Mouse (Mus musculus): ENCODE measurements around the gene Dap. TPM values are rescaled to one million over a fixed set of nuclear protein-coding genes. Genes with fewer than 3 reads are reported as not detected.

Dap gene
- polyA plus RNA-seq, 1 experiment from 2014 or later: 44.5 TPM

DNA sequence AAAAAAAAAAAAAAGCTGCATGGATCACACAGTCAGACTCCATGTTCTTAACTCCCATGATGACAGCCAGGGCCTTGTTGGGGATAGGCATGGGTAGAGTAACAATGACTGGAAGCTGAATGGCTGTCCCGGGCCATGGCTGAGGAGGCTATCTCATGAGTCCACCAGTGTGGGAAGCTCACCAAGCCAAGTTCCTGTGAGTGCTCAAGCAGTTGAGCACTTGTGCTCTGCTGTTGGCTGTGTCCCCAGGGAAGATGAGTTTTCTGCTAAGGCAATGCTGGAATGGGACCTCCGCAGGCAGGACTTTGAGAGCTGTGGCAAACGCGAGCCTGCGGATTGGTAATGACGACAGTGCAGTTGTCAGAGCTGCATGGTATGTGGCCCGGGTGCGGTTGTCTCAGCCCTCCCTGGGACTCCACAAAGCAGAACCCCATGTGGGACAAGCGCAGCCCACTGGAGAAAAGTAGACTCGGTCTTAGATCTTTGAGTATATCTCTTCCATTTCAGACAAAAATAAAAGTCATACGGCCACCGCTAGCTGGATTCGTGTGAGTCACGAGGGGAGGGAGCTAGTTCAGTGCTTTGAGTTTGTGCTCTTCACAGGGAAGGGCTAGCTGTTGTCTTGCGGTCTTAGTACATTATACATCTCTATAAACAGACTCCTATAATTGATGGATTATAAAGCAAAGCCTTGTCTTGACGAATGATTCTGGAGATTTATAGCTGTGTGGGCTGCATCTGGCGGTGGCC is 20.8 kb downstream of the Dap start:
- Histone ChIP-seq H3K27me3 (ENCODE audit: control insufficient read depth, insufficient read depth, low read length) (no peaks in the 10 kb centered on the region), H3K9ac (ENCODE audit: low read length) (no peak overlapping the region), H3K4me2 (ENCODE audit: low read depth) (no peak overlapping the region), H3K4me3 (ENCODE audit: low read depth, low read length) (no peak overlapping the region), H3K9me3 (ENCODE audit: control insufficient read depth, low read length) (no peaks in the 10 kb centered on the region), H3K36me3 (ENCODE audit: control insufficient read depth, insufficient read depth, low read length) (no peaks in the 10 kb centered on the region), H3K27ac (ENCODE audit: low read depth, low read length) (no peak overlapping the region), H3K4me1 (ENCODE audit: control insufficient read depth, insufficient read depth, low read length) (no peaks in the 10 kb centered on the region)
- no peak for DNase-seq (ENCODE audit: low spot score)
- 89% methylated on average over 17 of the region's 17 CpGs for WGBS
- no peak for ATAC-seq (ENCODE audit: insufficient read depth, low FRiP score, low TSS enrichment)

GRCm38 (mm10) chr15:31245934-31246333 is 21.8 kb downstream of the Dap start:
- no peak for ATAC-seq (ENCODE audit: insufficient read depth, low FRiP score, low TSS enrichment)
- Histone ChIP-seq H3K27me3 (ENCODE audit: control insufficient read depth, insufficient read depth, low read length) (no peaks in the 10 kb centered on the region), H3K9ac (ENCODE audit: low read length) (no peak overlapping the region), H3K27ac (ENCODE audit: low read depth, low read length) (no peak overlapping the region), H3K4me2 (ENCODE audit: low read depth) (no peak overlapping the region), H3K9me3 (ENCODE audit: control insufficient read depth, low read length) (no peaks in the 10 kb centered on the region), H3K4me3 (ENCODE audit: low read depth, low read length) (no peak overlapping the region), H3K4me1 (ENCODE audit: control insufficient read depth, insufficient read depth, low read length) (no peaks in the 10 kb centered on the region), H3K36me3 (ENCODE audit: control insufficient read depth, insufficient read depth, low read length) (no peaks in the 10 kb centered on the region)
- DNase-seq (ENCODE audit: low spot score): no peak
- WGBS: 75% methylated on average over 9 of the region's 9 CpGs

DNA sequence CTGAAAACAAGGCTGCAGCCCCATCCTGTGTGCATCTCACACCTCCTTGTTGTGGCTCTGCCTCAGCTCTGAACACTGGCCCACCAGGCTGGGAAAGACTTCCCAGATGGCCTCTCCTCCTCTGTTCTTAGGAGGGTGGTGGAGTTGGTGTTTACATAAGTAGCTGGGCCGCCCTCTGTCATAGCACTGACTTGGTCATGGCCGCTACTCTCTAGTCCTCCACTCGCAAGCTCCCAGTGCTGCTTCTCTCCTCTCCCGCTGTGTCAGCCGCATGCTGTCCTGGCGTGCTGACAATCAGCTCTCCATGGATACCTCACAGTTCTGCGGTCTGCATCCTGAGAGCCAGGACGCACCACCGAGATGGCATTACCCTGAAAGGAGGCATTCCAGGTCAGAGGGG is 22.9 kb downstream of the Dap start:
- no peak overlapping the region for H3K4me3 ChIP-seq (ENCODE audit: low read depth, low read length)
- ATAC-seq (ENCODE audit: insufficient read depth, low FRiP score, low TSS enrichment): no peak
- H3K4me2 ChIP-seq (ENCODE audit: low read depth): no peak overlapping the region
- no peaks in the 10 kb centered on the region for H3K9me3 ChIP-seq (ENCODE audit: control insufficient read depth, low read length)
- no peak overlapping the region for H3K27ac ChIP-seq (ENCODE audit: low read depth, low read length)
- H3K36me3 ChIP-seq (ENCODE audit: control insufficient read depth, insufficient read depth, low read length): no peaks in the 10 kb centered on the region
- no peak for DNase-seq (ENCODE audit: low spot score)
- H3K27me3 ChIP-seq (ENCODE audit: control insufficient read depth, insufficient read depth, low read length): no peaks in the 10 kb centered on the region
- WGBS: 61% methylated on average over 9 of the region's 9 CpGs
- H3K9ac ChIP-seq (ENCODE audit: low read length): no peak overlapping the region
- no peaks in the 10 kb centered on the region for H3K4me1 ChIP-seq (ENCODE audit: control insufficient read depth, insufficient read depth, low read length)

- Histone ChIP-seq H3K4me3 (ENCODE audit: low read depth, low read length) (no peak overlapping the region), H3K27ac (ENCODE audit: low read depth, low read length) (no peak overlapping the region), H3K9ac (ENCODE audit: low read length) (no peak overlapping the region), H3K4me2 (ENCODE audit: low read depth) (no peak overlapping the region), H3K36me3 (ENCODE audit: control insufficient read depth, insufficient read depth, low read length) (no peaks in the 10 kb centered on the region), H3K27me3 (ENCODE audit: control insufficient read depth, insufficient read depth, low read length) (no peaks in the 10 kb centered on the region), H3K9me3 (ENCODE audit: control insufficient read depth, low read length) (no peaks in the 10 kb centered on the region), H3K4me1 (ENCODE audit: control insufficient read depth, insufficient read depth, low read length) (no peaks in the 10 kb centered on the region)
- DNase-seq (ENCODE audit: low spot score): no peak
- no peak for ATAC-seq (ENCODE audit: insufficient read depth, low FRiP score, low TSS enrichment)
- 64% methylated on average over 7 of the region's 7 CpGs for WGBS
Measured at GRCm38 (mm10) chr15:31248882-31249281, 24.8 kb downstream of the Dap start.

DNA sequence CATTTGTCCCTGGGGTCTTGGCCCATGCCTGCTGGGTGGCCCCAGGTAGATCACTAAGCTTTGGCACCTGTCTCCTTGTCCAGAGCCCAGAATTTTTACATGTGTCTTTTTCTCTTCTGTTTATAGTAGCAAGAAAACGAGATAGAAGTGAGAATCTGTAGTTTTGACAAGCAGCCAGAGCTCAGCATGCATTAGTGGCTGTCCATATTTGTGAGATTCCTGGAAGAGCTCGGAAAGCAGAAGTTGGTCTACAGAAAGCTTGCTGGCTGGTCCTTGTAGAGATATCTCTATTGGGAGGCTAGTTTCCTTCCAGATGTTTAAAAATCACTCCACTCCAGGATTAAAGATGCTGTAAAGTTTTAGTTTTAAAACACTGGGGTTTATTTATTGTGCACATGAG is 25.9 kb downstream of the Dap start:
- no peak overlapping the region for H3K4me3 ChIP-seq (ENCODE audit: low read depth, low read length)
- H3K4me2 ChIP-seq (ENCODE audit: low read depth): no peak overlapping the region
- DNase-seq (ENCODE audit: low spot score) (no peak), ATAC-seq (ENCODE audit: insufficient read depth, low FRiP score, low TSS enrichment) (no peak)
- H3K36me3 ChIP-seq (ENCODE audit: control insufficient read depth, insufficient read depth, low read length): no peaks in the 10 kb centered on the region
- no peaks in the 10 kb centered on the region for H3K27me3 ChIP-seq (ENCODE audit: control insufficient read depth, insufficient read depth, low read length)
- no peak overlapping the region for H3K27ac ChIP-seq (ENCODE audit: low read depth, low read length)
- H3K9ac ChIP-seq (ENCODE audit: low read length): no peak overlapping the region
- H3K9me3 ChIP-seq (ENCODE audit: control insufficient read depth, low read length): no peaks in the 10 kb centered on the region
- no peaks in the 10 kb centered on the region for H3K4me1 ChIP-seq (ENCODE audit: control insufficient read depth, insufficient read depth, low read length)
- 59% methylated on average over 2 of the region's 2 CpGs for WGBS

GRCm38 (mm10) chr15:31250676-31251075 is 26.6 kb downstream of the Dap start:
- no peaks in the 10 kb centered on the region for H3K4me1 ChIP-seq (ENCODE audit: control insufficient read depth, insufficient read depth, low read length)
- no peak overlapping the region for H3K4me2 ChIP-seq (ENCODE audit: low read depth)
- 57% methylated on average over 3 of the region's 3 CpGs for WGBS
- ATAC-seq (ENCODE audit: insufficient read depth, low FRiP score, low TSS enrichment): no peak
- no peak overlapping the region for H3K27ac ChIP-seq (ENCODE audit: low read depth, low read length)
- no peaks in the 10 kb centered on the region for H3K27me3 ChIP-seq (ENCODE audit: control insufficient read depth, insufficient read depth, low read length)
- no peaks in the 10 kb centered on the region for H3K9me3 ChIP-seq (ENCODE audit: control insufficient read depth, low read length)
- no peak overlapping the region for H3K4me3 ChIP-seq (ENCODE audit: low read depth, low read length)
- H3K9ac ChIP-seq (ENCODE audit: low read length): no peak overlapping the region
- DNase-seq (ENCODE audit: low spot score): no peak
- no peaks in the 10 kb centered on the region for H3K36me3 ChIP-seq (ENCODE audit: control insufficient read depth, insufficient read depth, low read length)

GRCm38 (mm10) chr15:31251189-31251588 is 27.1 kb downstream of the Dap start:
- H3K9me3 ChIP-seq (ENCODE audit: control insufficient read depth, low read length): no peaks in the 10 kb centered on the region
- no peak overlapping the region for H3K4me3 ChIP-seq (ENCODE audit: low read depth, low read length)
- no peak for ATAC-seq (ENCODE audit: insufficient read depth, low FRiP score, low TSS enrichment)
- no peak for DNase-seq (ENCODE audit: low spot score)
- H3K36me3 ChIP-seq (ENCODE audit: control insufficient read depth, insufficient read depth, low read length): no peaks in the 10 kb centered on the region
- H3K27me3 ChIP-seq (ENCODE audit: control insufficient read depth, insufficient read depth, low read length): no peaks in the 10 kb centered on the region
- WGBS: 76% methylated on average over 6 of the region's 6 CpGs
- no peak overlapping the region for H3K27ac ChIP-seq (ENCODE audit: low read depth, low read length)
- no peaks in the 10 kb centered on the region for H3K4me1 ChIP-seq (ENCODE audit: control insufficient read depth, insufficient read depth, low read length)
- no peak overlapping the region for H3K9ac ChIP-seq (ENCODE audit: low read length)
- H3K4me2 ChIP-seq (ENCODE audit: low read depth): no peak overlapping the region

- Histone ChIP-seq H3K36me3 (ENCODE audit: control insufficient read depth, insufficient read depth, low read length) (no peaks in the 10 kb centered on the region), H3K9me3 (ENCODE audit: control insufficient read depth, low read length) (no peaks in the 10 kb centered on the region), H3K4me3 (ENCODE audit: low read depth, low read length) (no peak overlapping the region), H3K4me1 (ENCODE audit: control insufficient read depth, insufficient read depth, low read length) (no peaks in the 10 kb centered on the region; the same call in 1 of the 2 replicates), H3K4me2 (ENCODE audit: low read depth) (no peak overlapping the region), H3K27ac (ENCODE audit: low read depth, low read length) (no peak overlapping the region), H3K27me3 (ENCODE audit: control insufficient read depth, insufficient read depth, low read length) (no peaks in the 10 kb centered on the region), H3K9ac (ENCODE audit: low read length) (no peak overlapping the region)
- WGBS: 91% methylated on average over 16 of the region's 16 CpGs
- DNase-seq (ENCODE audit: low spot score): no peak
- no peak for ATAC-seq (ENCODE audit: insufficient read depth, low FRiP score, low TSS enrichment)
Measured at GRCm38 (mm10) chr15:31252590-31253311, 28.6 kb downstream of the Dap start.

GRCm38 (mm10) chr15:31253380-31253779 is 29.3 kb downstream of the Dap start:
- ATAC-seq (ENCODE audit: insufficient read depth, low FRiP score, low TSS enrichment) (no peak), DNase-seq (ENCODE audit: low spot score) (no peak)
- Histone ChIP-seq H3K36me3 (ENCODE audit: control insufficient read depth, insufficient read depth, low read length) (no peaks in the 10 kb centered on the region), H3K27me3 (ENCODE audit: control insufficient read depth, insufficient read depth, low read length) (no peaks in the 10 kb centered on the region), H3K4me2 (ENCODE audit: low read depth) (no peak overlapping the region), H3K4me3 (ENCODE audit: low read depth, low read length) (no peak overlapping the region), H3K9me3 (ENCODE audit: control insufficient read depth, low read length) (no peaks in the 10 kb centered on the region), H3K9ac (ENCODE audit: low read length) (no peak overlapping the region), H3K27ac (ENCODE audit: low read depth, low read length) (no peak overlapping the region), H3K4me1 (ENCODE audit: control insufficient read depth, insufficient read depth, low read length) (no peaks in the 10 kb centered on the region; the same call in 1 of the 2 replicates)
- 75% methylated on average over 8 of the region's 8 CpGs for whole genome bisulfite sequencing

Measured in neural tube, embryonic 11.5 days (tissue).